ENCODE assay signal across 21 mouse cellular contexts in genomic region chr4:105580987-105581386, GRCm38 (mm10).
A peak's percentile ranks its signal among the peaks of the same experiment; 100 is the strongest.
DNase-seq lines count a peak whose midpoint lies in the region; ATAC-seq lines count a peak whose summit lies in the region.
"Had no signal": no experiment of that assay in that cellular context is flagged by ENCODE, and none has a peak within 500 bp of the region (broad histone marks: within the 10 kb centered on the region; RNA-seq: fewer than 3 reads in every experiment).

No protein-coding gene starts in this region.

- no peaks in the 10 kb centered on the region for H3K27me3 ChIP-seq in embryonic facial prominence, embryonic 11.5 days (ENCODE audit: control insufficient read depth, insufficient read depth, low read length)
- H3K27me3 ChIP-seq in embryonic facial prominence, embryonic 10.5 days (replicated peaks; ENCODE audit: low read depth, poor library complexity, severe bottlenecking) = 0 out of 2 replicates have a peak, but pooled peaks cover 5% of the 10 kb centered on the region
- no peaks in the 10 kb centered on the region for H3K27me3 ChIP-seq in lung, embryonic 16.5 days (ENCODE audit: control insufficient read depth, insufficient read depth, low read depth, low read length)
- H3K27me3 ChIP-seq in embryonic facial prominence, embryonic 14.5 days (replicated peaks; ENCODE audit: control insufficient read depth, insufficient read depth, low read length) = no peaks in the 10 kb centered on the region
- H3K27me3 ChIP-seq in kidney, embryonic 15.5 days = no peaks in the 10 kb centered on the region
- H3K27me3 ChIP-seq: embryonic facial prominence, embryonic 15.5 days; hindbrain, embryonic 12.5 days; hindbrain, embryonic 15.5 days had no signal

- H3K4me2 ChIP-seq in embryonic facial prominence, embryonic 11.5 days (ENCODE audit: low read depth, low read length) = no peak overlapping the region
- H3K4me2 ChIP-seq in lung, embryonic 16.5 days (ENCODE audit: low read depth, low read length) = no peak overlapping the region
- H3K4me2 ChIP-seq in embryonic facial prominence, embryonic 14.5 days (ENCODE audit: low read depth, low read length) = no peak overlapping the region
- H3K4me2 ChIP-seq in kidney, embryonic 15.5 days = no peak overlapping the region
- H3K4me2 ChIP-seq: embryonic facial prominence, embryonic 15.5 days; heart, embryonic 11.5 days; hindbrain, embryonic 12.5 days; hindbrain, embryonic 15.5 days had no signal

- no peak overlapping the region for H3K9ac ChIP-seq in embryonic facial prominence, embryonic 11.5 days (replicated peaks; ENCODE audit: low read length)
- H3K9ac ChIP-seq in lung, embryonic 16.5 days (ENCODE audit: low read length) = no peak overlapping the region
- no peak overlapping the region for H3K9ac ChIP-seq in embryonic facial prominence, embryonic 14.5 days (ENCODE audit: low read depth, low read length)
- H3K9ac ChIP-seq in kidney, embryonic 15.5 days = no peak overlapping the region
- H3K9ac ChIP-seq: embryonic facial prominence, embryonic 15.5 days; hindbrain, embryonic 12.5 days; hindbrain, embryonic 15.5 days had no signal

- H3K4me3 ChIP-seq in embryonic facial prominence, embryonic 11.5 days (ENCODE audit: low read depth, low read length) = no peak overlapping the region
- H3K4me3 ChIP-seq in embryonic facial prominence, embryonic 10.5 days = no peak overlapping the region
- no peak overlapping the region for H3K4me3 ChIP-seq in lung, embryonic 16.5 days (ENCODE audit: low read length)
- no peak overlapping the region for H3K4me3 ChIP-seq in embryonic facial prominence, embryonic 14.5 days (ENCODE audit: low read depth, low read length)
- no peak overlapping the region for H3K4me3 ChIP-seq in kidney, embryonic 15.5 days (replicated peaks)
- H3K4me3 ChIP-seq: embryonic facial prominence, embryonic 15.5 days; heart, adult 2 months; hindbrain, embryonic 12.5 days; hindbrain, embryonic 15.5 days had no signal

- DNase-seq in embryonic facial prominence, embryonic 11.5 days (ENCODE audit: low spot score) = peak; percentile 8
- no peak for DNase-seq in embryonic facial prominence, embryonic 10.5 days (ENCODE audit: low spot score)
- no peak for DNase-seq in lung, postnatal 36 days
- peak; percentile 39 for DNase-seq in embryonic facial prominence, embryonic 14.5 days (ENCODE audit: low spot score)
- no peak for DNase-seq in kidney, adult 9 months
- DNase-seq: adrenal gland, postnatal 10 days; B cell, adult 2 months; cerebellum, adult 11 months; cerebellum, adult 2 months; cerebellum, adult 9-11 months; cerebellum, postnatal 25 days; gastrocnemius, postnatal 25 days; heart, adult 2 months had no signal

- H3K27ac ChIP-seq in embryonic facial prominence, embryonic 11.5 days (replicated peaks; ENCODE audit: low read depth, low read length) = no peak overlapping the region
- no peak overlapping the region for H3K27ac ChIP-seq in embryonic facial prominence, embryonic 10.5 days (replicated peaks)
- H3K27ac ChIP-seq in lung, embryonic 16.5 days (ENCODE audit: low read length) = no peak overlapping the region
- no peak overlapping the region for H3K27ac ChIP-seq in embryonic facial prominence, embryonic 14.5 days (replicated peaks; ENCODE audit: low read depth, low read length)
- no peak overlapping the region for H3K27ac ChIP-seq in kidney, embryonic 15.5 days
- H3K27ac ChIP-seq: embryonic facial prominence, embryonic 15.5 days; heart, adult 2 months; hindbrain, embryonic 12.5 days; hindbrain, embryonic 15.5 days had no signal

- no peaks in the 10 kb centered on the region for H3K4me1 ChIP-seq in embryonic facial prominence, embryonic 11.5 days (ENCODE audit: control insufficient read depth, insufficient read depth, low read length)
- H3K4me1 ChIP-seq in embryonic facial prominence, embryonic 10.5 days = peaks cover 5% of the 10 kb centered on the region; the same call in 1 of the 2 replicates
- no peaks in the 10 kb centered on the region for H3K4me1 ChIP-seq in lung, embryonic 16.5 days (replicated peaks; ENCODE audit: control insufficient read depth, insufficient read depth, low read length)
- 0 out of 2 replicates have a peak, but pooled peaks cover 3% of the 10 kb centered on the region for H3K4me1 ChIP-seq in embryonic facial prominence, embryonic 14.5 days (ENCODE audit: control insufficient read depth, insufficient read depth, low read length)
- H3K4me1 ChIP-seq in kidney, embryonic 15.5 days = peaks cover 3% of the 10 kb centered on the region; the same call in 1 of the 2 replicates
- H3K4me1 ChIP-seq: hindbrain, embryonic 15.5 days had no signal

- no peak for ATAC-seq in embryonic facial prominence, embryonic 11.5 days (replicated peaks; ENCODE audit: insufficient number of reproducible peaks, low FRiP score, low TSS enrichment, low read depth)
- ATAC-seq in lung, embryonic 16.5 days (ENCODE audit: low read depth) = 0 out of 2 replicates have a peak, but pooled peaks have one; percentile 61
- ATAC-seq in embryonic facial prominence, embryonic 14.5 days (ENCODE audit: low read depth) = no peak
- ATAC-seq in kidney, embryonic 15.5 days (replicated peaks; ENCODE audit: low FRiP score) = no peak
- ATAC-seq: CD4-positive, CD25-positive, alpha-beta regulatory T cell, adult 4 months; forebrain, embryonic 14.5 days had no signal

- no peaks in the 10 kb centered on the region for H3K9me3 ChIP-seq in embryonic facial prominence, embryonic 11.5 days (replicated peaks; ENCODE audit: control insufficient read depth, low read length)
- H3K9me3 ChIP-seq in embryonic facial prominence, embryonic 10.5 days = peaks cover 2% of the 10 kb centered on the region
- H3K9me3 ChIP-seq in lung, embryonic 16.5 days (ENCODE audit: control insufficient read depth, low read length) = no peaks in the 10 kb centered on the region
- no peaks in the 10 kb centered on the region for H3K9me3 ChIP-seq in embryonic facial prominence, embryonic 14.5 days (ENCODE audit: control insufficient read depth, low read length)
- no peaks in the 10 kb centered on the region for H3K9me3 ChIP-seq in kidney, embryonic 15.5 days (replicated peaks)
- H3K9me3 ChIP-seq: embryonic facial prominence, embryonic 15.5 days; hindbrain, embryonic 12.5 days; hindbrain, embryonic 15.5 days had no signal

- 53% methylated on average over 7 of the region's 7 CpGs for WGBS in embryonic facial prominence, embryonic 11.5 days
- WGBS in embryonic facial prominence, embryonic 10.5 days = 70% methylated on average over 7 of the region's 7 CpGs
- 32% methylated on average over 7 of the region's 7 CpGs for WGBS in lung, embryonic 16.5 days
- 52% methylated on average over 7 of the region's 7 CpGs for WGBS in embryonic facial prominence, embryonic 14.5 days
- WGBS in kidney, embryonic 15.5 days = 44% methylated on average over 7 of the region's 7 CpGs

- no peaks in the 10 kb centered on the region for H3K36me3 ChIP-seq in embryonic facial prominence, embryonic 11.5 days (replicated peaks; ENCODE audit: control insufficient read depth, insufficient read depth, low read depth, low read length)
- no peaks in the 10 kb centered on the region for H3K36me3 ChIP-seq in embryonic facial prominence, embryonic 10.5 days (replicated peaks)
- H3K36me3 ChIP-seq in lung, embryonic 16.5 days (ENCODE audit: control insufficient read depth, insufficient read depth, low read length) = no peaks in the 10 kb centered on the region
- H3K36me3 ChIP-seq in embryonic facial prominence, embryonic 14.5 days (ENCODE audit: control insufficient read depth, insufficient read depth, low read length) = no peaks in the 10 kb centered on the region
- no peaks in the 10 kb centered on the region for H3K36me3 ChIP-seq in kidney, embryonic 15.5 days
- H3K36me3 ChIP-seq: embryonic facial prominence, embryonic 15.5 days; hindbrain, embryonic 12.5 days; hindbrain, embryonic 15.5 days had no signal

Comparison
In these comparisons a context has a peak if more than half of its experiments do, and no peak if none do; other contexts are left out.
1. DNase-seq: peak in embryonic facial prominence, embryonic 11.5 days (single experiment) and embryonic facial prominence, embryonic 14.5 days (single experiment); none in embryonic facial prominence, embryonic 10.5 days (single experiment), lung, postnatal 36 days (single experiment) and kidney, adult 9 months (single experiment).